Mouse (Mus musculus): ENCODE measurements around the gene Synj2. TPM values are rescaled to one million over a fixed set of nuclear protein-coding genes. Genes with fewer than 3 reads are reported as not detected.

The Synj2 gene
- total RNA-seq, 1 experiment from 2014 or later, result 8.7 TPM

DNA sequence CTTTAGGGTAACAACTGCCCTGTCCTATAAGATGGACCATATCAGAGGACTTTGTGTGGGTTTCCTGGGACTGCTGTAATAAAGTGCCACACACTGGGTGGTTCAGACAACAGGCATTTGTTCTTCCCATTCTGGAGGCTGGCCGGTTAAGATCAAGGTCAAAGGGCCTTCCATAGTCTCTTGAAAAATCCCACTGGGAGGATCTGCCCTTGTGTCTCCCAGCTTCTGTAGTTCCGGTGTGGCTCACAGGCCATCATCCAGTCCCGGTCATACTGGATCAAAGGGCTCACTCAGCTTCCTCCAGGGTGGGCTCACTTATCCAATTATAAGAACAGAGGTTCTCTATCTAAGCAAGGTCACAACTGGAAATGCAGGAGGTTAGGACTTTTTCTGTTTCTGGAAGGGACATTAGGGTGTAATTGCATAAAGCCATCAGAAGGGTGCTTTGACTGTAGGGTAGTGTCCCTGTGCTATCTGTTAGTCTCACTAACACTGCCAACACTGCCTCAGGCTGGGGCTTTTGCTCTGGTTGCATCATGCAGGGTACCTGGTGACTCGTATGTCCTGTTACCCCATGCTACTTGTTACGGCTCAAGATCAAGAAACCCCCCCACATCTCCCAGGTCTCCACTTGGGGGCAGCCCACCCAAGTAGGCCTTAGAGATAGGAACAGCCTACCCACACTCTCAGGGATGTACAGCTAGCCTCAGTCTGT, 51.9 kb downstream of the Synj2 start:
- ATAC-seq (ENCODE audit: extremely low read depth, insufficient number of reproducible peaks, low FRiP score, poor library complexity, severe bottlenecking), result no peak

GRCm38 (mm10) chr17:5993581-5994260, 52.6 kb downstream of the Synj2 start:
- no peak for ATAC-seq (ENCODE audit: extremely low read depth, insufficient number of reproducible peaks, low FRiP score, poor library complexity, severe bottlenecking)

GRCm38 (mm10) chr17:5994606-5995005, 53.5 kb downstream of the Synj2 start:
- no peak for ATAC-seq (ENCODE audit: extremely low read depth, insufficient number of reproducible peaks, low FRiP score, poor library complexity, severe bottlenecking)

- no peak for ATAC-seq (ENCODE audit: extremely low read depth, insufficient number of reproducible peaks, low FRiP score, poor library complexity, severe bottlenecking)
Measured at GRCm38 (mm10) chr17:5996589-5996988, 55.5 kb downstream of the Synj2 start.

GRCm38 (mm10) chr17:5997380-5998234, 56.5 kb downstream of the Synj2 start:
- no peak for ATAC-seq (ENCODE audit: extremely low read depth, insufficient number of reproducible peaks, low FRiP score, poor library complexity, severe bottlenecking)

DNA sequence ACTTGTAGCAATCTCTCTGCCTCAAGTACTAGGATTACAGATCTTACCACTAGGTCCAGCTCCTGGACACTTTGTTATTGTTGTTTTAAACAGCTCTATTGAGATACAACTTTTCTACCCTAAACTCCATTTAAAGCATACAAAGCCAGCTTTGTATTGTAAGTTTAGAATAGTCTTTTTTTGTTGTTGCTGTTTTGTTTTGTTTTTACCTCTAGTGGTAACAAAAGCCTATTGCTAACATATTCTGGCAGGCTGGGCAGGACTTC, 57.1 kb downstream of the Synj2 start:
- ATAC-seq (ENCODE audit: extremely low read depth, insufficient number of reproducible peaks, low FRiP score, poor library complexity, severe bottlenecking), result no peak

DNA sequence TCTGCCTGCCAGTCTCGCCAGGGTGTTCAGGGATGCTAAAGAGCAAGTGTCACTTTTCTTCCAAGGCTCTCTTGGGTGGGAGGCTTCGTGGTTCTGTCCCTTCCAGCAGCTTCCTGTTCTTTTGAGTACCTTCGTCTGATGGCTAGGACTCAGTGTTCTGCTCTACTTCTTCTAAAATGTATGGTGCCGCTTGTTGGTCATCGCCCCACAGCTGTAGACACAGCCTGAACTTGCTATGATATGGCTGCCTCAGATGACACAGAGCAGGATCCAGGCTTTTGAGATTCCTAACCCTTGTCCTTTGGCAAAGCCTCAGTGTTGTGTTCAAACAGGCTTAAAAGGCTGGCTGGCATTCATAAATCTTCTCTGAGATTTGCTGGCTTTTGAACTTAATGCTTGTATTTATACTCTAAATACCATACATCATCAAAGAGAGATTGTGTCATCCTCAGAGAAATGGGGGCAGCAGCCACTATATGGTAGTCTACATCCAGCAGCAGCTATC, 58.0 kb downstream of the Synj2 start:
- ATAC-seq (ENCODE audit: extremely low read depth, insufficient number of reproducible peaks, low FRiP score, poor library complexity, severe bottlenecking), result no peak

GRCm38 (mm10) chr17:6000864-6001319, 59.8 kb downstream of the Synj2 start:
- no peak for ATAC-seq (ENCODE audit: extremely low read depth, insufficient number of reproducible peaks, low FRiP score, poor library complexity, severe bottlenecking)

DNA sequence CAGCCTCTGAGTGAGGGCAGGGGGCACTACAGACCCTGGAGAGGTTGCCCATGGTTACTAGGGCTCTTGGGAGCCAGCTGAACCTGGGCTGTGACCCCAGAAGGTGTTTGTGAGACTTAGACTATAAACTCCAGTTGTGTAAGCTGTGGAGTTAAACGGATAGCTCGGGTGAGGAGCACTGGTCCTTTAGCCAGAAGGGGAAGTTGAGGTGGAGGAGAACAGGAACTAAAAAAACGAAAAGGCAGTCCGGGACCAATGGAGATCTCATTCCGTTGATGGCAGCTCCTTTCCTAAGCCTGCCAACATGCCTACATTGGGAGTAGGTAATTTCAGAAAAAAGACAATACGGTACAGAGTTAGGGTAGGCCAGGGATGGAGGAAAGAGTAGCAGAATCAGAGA, 60.3 kb downstream of the Synj2 start:
- peak; percentile 35; the same call in 1 of the 2 replicates for ATAC-seq (ENCODE audit: extremely low read depth, insufficient number of reproducible peaks, low FRiP score, poor library complexity, severe bottlenecking)

DNA sequence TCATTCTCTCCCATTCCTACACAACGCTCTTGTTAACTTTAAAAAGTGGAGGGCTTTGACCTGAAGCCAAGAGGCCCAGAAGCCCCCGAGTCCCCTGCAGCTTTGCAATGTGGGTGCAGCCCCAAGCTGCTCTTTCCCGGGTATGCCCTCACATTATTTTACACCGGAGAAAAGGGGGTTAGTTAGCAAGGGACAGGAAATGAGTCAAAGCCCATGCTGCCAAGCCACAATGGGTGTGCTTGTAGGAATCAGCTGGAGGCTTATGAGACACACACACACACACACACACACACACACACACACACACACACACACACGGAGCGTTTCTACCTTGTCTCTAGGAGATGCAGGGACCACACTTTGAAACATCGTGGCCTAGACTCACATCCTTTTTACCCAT, 60.8 kb downstream of the Synj2 start:
- ATAC-seq (ENCODE audit: extremely low read depth, insufficient number of reproducible peaks, low FRiP score, poor library complexity, severe bottlenecking), result no peak

- no peak for ATAC-seq (ENCODE audit: extremely low read depth, insufficient number of reproducible peaks, low FRiP score, poor library complexity, severe bottlenecking)
Measured at GRCm38 (mm10) chr17:6002563-6002962, 61.5 kb downstream of the Synj2 start.

- ATAC-seq (ENCODE audit: extremely low read depth, insufficient number of reproducible peaks, low FRiP score, poor library complexity, severe bottlenecking), result no peak
Measured at GRCm38 (mm10) chr17:6003661-6004060, 62.6 kb downstream of the Synj2 start.

- peak; percentile 14 for ATAC-seq (ENCODE audit: extremely low read depth, insufficient number of reproducible peaks, low FRiP score, poor library complexity, severe bottlenecking)
Measured at GRCm38 (mm10) chr17:6005246-6005637, 64.2 kb downstream of the Synj2 start.

DNA sequence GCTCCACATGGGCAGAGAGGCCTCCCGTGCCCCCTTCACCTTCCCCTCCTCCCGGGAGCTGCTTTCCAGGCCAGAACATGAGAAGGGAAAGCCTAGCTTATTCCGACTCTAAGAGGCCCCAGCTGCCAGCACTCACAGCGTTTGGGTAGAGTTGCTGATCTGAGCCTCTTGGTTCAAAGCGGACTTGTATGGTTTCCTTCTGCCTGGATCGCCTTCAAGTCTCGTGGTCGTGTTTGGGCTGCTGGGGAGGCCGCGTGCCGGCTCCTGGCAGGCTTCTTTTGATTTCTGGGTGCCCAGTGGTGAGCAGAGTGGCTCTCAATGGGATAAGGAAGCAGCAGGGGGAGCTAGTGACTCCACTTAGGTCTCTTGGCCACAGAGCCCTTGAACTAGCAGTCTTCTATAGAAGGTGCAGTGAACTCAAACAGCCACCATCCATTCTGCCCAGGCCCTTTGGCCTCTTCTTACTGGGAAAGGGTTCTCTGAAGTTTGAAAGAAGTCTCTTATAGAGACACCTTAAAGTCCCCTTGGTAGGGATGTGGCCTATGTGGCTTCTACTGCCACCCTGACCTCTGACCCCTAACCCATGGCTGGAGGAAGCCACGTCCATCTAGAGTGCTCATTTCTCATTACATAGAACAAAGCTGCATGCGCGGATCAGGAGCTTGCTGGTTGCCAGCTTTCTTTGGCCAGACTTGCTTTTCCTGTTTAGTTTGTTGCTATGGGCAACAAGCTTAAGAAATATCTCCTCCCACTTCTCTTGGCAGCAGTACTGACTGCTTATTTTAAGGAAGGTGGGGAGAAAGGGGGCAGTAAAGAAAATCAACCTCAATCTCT, 64.8 kb downstream of the Synj2 start:
- peak; percentile 36 for ATAC-seq (ENCODE audit: extremely low read depth, insufficient number of reproducible peaks, low FRiP score, poor library complexity, severe bottlenecking)

DNA sequence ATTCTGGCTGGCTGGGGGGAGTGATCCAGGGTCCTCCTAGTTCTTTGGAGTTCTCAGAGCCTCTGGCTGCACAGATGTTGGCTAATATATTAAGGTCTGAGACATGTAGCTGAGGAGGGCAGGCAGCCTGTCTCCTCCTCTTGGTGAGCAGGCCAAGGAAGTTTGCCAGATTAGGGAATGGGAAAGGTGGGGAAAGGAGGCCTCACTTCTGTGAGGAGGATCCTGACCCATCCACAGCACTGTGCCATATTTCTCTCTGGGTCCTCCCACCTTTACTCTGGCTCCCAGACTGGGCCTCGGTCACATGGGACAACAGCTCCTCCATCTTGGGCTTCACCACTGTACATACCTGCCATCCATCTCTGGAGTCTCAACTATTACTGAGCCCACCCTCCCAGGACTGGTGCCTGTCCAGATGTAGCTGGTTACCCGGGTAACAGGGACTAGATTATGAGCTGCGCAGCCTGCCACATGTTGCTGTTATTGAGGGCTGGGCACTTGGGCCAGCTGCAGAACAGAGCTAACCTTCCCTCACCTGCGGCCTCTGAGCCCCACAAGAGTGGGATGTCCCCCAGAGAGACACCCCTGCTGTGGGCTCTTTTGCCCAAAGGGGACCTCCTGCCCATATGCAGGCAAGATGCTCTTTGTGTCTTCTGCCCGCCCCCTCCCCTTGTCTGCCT, 66.2 kb downstream of the Synj2 start:
- ATAC-seq (ENCODE audit: extremely low read depth, insufficient number of reproducible peaks, low FRiP score, poor library complexity, severe bottlenecking), result no peak

GRCm38 (mm10) chr17:6007902-6008301, 66.8 kb downstream of the Synj2 start:
- ATAC-seq (ENCODE audit: extremely low read depth, insufficient number of reproducible peaks, low FRiP score, poor library complexity, severe bottlenecking), result peak; percentile 58

DNA sequence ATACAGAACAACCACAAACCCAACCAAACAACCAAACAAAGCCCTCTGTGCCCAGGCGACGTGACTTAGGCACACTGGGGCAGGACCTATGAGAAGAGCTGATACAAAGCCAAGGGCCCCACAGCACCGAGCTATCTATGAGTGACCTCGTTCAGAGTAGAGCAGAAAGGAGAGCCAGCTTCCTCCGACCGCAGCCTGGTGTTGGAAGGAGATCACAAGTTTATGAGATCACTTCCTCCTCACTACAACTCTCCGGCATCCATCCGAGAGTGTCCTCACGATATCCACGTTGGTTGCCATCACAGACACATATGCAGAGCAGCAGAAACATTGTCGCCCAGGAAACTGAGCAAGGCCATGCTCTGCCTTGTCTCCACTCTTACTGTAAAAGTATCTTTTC, 67.5 kb downstream of the Synj2 start:
- ATAC-seq (ENCODE audit: extremely low read depth, insufficient number of reproducible peaks, low FRiP score, poor library complexity, severe bottlenecking), result peak; percentile 16; the same call in 1 of the 2 replicates

DNA sequence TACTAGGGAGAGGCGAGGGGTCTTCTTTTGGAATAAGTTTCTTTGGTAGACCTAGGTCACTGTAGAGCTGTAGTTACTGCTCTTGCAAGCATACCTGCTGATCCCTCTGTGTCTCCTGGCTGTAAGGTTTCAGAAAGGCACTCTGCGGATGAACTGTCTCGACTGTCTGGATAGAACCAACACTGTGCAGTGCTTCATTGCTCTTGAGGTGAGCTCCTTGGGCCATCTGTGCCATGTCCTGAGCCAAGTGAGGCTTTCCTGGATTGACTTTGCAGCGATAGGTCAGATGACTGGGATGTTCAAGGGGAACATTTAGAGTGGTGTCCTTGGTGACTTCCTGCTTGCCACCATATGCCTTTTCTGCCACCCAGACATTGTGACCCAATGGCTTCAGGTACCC, 68.5 kb downstream of the Synj2 start:
- ATAC-seq (ENCODE audit: extremely low read depth, insufficient number of reproducible peaks, low FRiP score, poor library complexity, severe bottlenecking), result no peak
